In the genomic region with DNA sequence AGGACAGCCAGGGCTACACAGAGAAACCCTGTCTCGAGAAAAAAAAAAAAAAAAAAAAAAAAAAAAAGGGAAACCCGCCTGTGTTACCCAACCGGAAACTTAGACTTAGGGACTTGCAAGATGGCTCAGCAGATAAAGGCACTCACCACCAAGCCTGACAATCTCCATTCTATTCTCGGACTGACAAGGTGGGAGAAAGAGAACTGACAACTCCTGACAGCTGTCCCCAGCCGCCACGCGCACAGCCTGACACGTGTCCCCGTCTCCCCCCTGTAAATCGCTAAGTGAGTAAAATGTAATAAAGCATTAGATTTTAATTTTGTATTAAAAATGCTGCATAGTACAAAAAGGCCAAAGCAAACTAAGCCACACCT, we compare ENCODE assay signal across 17 mouse cellular contexts. TPM values are rescaled to one million over a fixed set of nuclear protein-coding genes. Genes with fewer than 3 reads are reported as not detected.
DNase-seq lines count a peak whose midpoint lies in the region; ATAC-seq and TF ChIP-seq lines count a peak whose summit lies in the region.
"Had no signal": no experiment of that assay in that cellular context is flagged by ENCODE, and none has a peak within 500 bp of the region (broad histone marks: within the 10 kb centered on the region; RNA-seq: fewer than 3 reads in every experiment).

No protein-coding gene starts in this region.

- no peaks in the 10 kb centered on the region for H3K9me3 ChIP-seq in liver, embryonic 14.5 days (ENCODE audit: control insufficient read depth, low read length)
- H3K9me3 ChIP-seq in forebrain, embryonic 13.5 days (replicated peaks) = no peaks in the 10 kb centered on the region
- H3K9me3 ChIP-seq: hindbrain, embryonic 13.5 days; limb, embryonic 13.5 days; neural tube, embryonic 13.5 days had no signal

- H3K4me2 ChIP-seq in liver, embryonic 14.5 days (ENCODE audit: low read depth) = peak overlapping the region; percentile 26; the same call in 1 of the 2 replicates
- H3K4me2 ChIP-seq in forebrain, embryonic 13.5 days = no peak overlapping the region
- H3K4me2 ChIP-seq: hindbrain, embryonic 13.5 days; limb, embryonic 13.5 days; neural tube, embryonic 13.5 days had no signal

- no peaks in the 10 kb centered on the region for H3K27me3 ChIP-seq in liver, embryonic 14.5 days (ENCODE audit: control insufficient read depth, insufficient read depth, low read length)
- H3K27me3 ChIP-seq in forebrain, embryonic 13.5 days = no peaks in the 10 kb centered on the region
- H3K27me3 ChIP-seq: hindbrain, embryonic 13.5 days; limb, embryonic 13.5 days; neural tube, embryonic 13.5 days had no signal

- TF ChIP-seq EP300 in liver, embryonic 14.5 days (IDR thresholded peaks at IDR 0.05; ENCODE audit: low read depth) = no peak

- H3K4me3 ChIP-seq in bone marrow macrophage, adult 2 months (ENCODE audit: insufficient read depth, low read length) = peak overlapping the region; percentile 46
- H3K4me3 ChIP-seq in liver, embryonic 14.5 days (ENCODE audit: insufficient read depth in 1 of 2, low read depth in 2 of 2, low read length in 2 of 2) = no peak overlapping the region
- no peak overlapping the region for H3K4me3 ChIP-seq in forebrain, embryonic 13.5 days
- H3K4me3 ChIP-seq: erythroblast, embryonic 14.5 days; gastrocnemius, adult 2 months; hindbrain, embryonic 13.5 days; limb, embryonic 13.5 days; neural tube, embryonic 13.5 days had no signal

- no peaks in the 10 kb centered on the region for H3K36me3 ChIP-seq in liver, embryonic 14.5 days (replicated peaks; ENCODE audit: control insufficient read depth, insufficient read depth, low read depth)
- no peaks in the 10 kb centered on the region for H3K36me3 ChIP-seq in forebrain, embryonic 13.5 days (ENCODE audit: poor library complexity, severe bottlenecking)
- H3K36me3 ChIP-seq: hindbrain, embryonic 13.5 days; limb, embryonic 13.5 days; neural tube, embryonic 13.5 days had no signal

- intact Hi-C loops in heart, postnatal 14 days (cut with DNase I) = no loop called here

- TF ChIP-seq CTCF in bone marrow macrophage, adult 2 months (IDR thresholded peaks at IDR 0.05; ENCODE audit: low read depth, low read length) = no peak
- no peak for TF ChIP-seq CTCF in liver, embryonic 14.5 days (IDR thresholded peaks at IDR 0.05; ENCODE audit: low read depth)

- H3K4me1 ChIP-seq in bone marrow macrophage, adult 2 months (ENCODE audit: control insufficient read depth, insufficient read depth, low read length) = peaks cover 29% of the 10 kb centered on the region
- H3K4me1 ChIP-seq in liver, embryonic 14.5 days (replicated peaks; ENCODE audit: control insufficient read depth in 2 of 2, insufficient read depth in 2 of 2, low read length in 1 of 2) = no peaks in the 10 kb centered on the region
- no peaks in the 10 kb centered on the region for H3K4me1 ChIP-seq in forebrain, embryonic 13.5 days
- H3K4me1 ChIP-seq: hindbrain, embryonic 13.5 days; neural tube, embryonic 13.5 days had no signal

- no peak; the same call in 1 of the 2 replicates for ATAC-seq in liver, embryonic 14.5 days (ENCODE audit: insufficient read depth)
- ATAC-seq in megakaryocyte-erythroid progenitor cell, adult 5-6 weeks (replicated peaks; ENCODE audit: low FRiP score, low TSS enrichment, poor library complexity, severe bottlenecking) = peak; percentile 83
- no peak for ATAC-seq in forebrain, embryonic 13.5 days
- ATAC-seq: forebrain, embryonic 16.5 days; intestine, postnatal 0 days had no signal

- peak overlapping the region; percentile 93 for H3K27ac ChIP-seq in bone marrow macrophage, adult 2 months (ENCODE audit: insufficient read depth, low read depth, low read length)
- no peak overlapping the region for H3K27ac ChIP-seq in liver, embryonic 14.5 days
- H3K27ac ChIP-seq in forebrain, embryonic 13.5 days = no peak overlapping the region
- H3K27ac ChIP-seq: gastrocnemius, adult 2 months; hindbrain, embryonic 13.5 days; limb, embryonic 13.5 days; neural tube, embryonic 13.5 days had no signal

- no peak overlapping the region for H3K9ac ChIP-seq in liver, embryonic 14.5 days (replicated peaks)
- no peak overlapping the region for H3K9ac ChIP-seq in forebrain, embryonic 13.5 days
- H3K9ac ChIP-seq: hindbrain, embryonic 13.5 days; limb, embryonic 13.5 days; neural tube, embryonic 13.5 days had no signal

- WGBS in liver, embryonic 14.5 days (ENCODE audit: insufficient replicate concordance) = 20% methylated on average over 10 of the region's 10 CpGs
- 88% methylated on average over 10 of the region's 10 CpGs for WGBS in forebrain, embryonic 13.5 days

- no peak for TF ChIP-seq POLR2A in bone marrow macrophage, adult 2 months (IDR thresholded peaks at IDR 0.05; ENCODE audit: borderline replicate concordance, low read depth, low read length)

- peak; percentile 91 for DNase-seq in heart, adult 11 months
- no peak for DNase-seq in heart, postnatal 14 days
- DNase-seq in liver, embryonic 14.5 days (ENCODE audit: low read depth in 3 of 3, low spot score in 3 of 3) = no peak
- no peak for DNase-seq in retina, embryonic 14.5 days (ENCODE audit: low spot score)
- no peak for DNase-seq in urinary bladder, adult 18-20 months (ENCODE audit: low spot score in 2 of 2)
- DNase-seq: cerebellum, postnatal 25 days; right cerebral cortex, postnatal 4 days had no signal

RNA-seq across cellular contexts. Expression of a gene that starts 16.0 kb away (rescaled TPM):
- total RNA-seq in heart, postnatal 14 days (2021) = 10 to 100 TPM; 34.1 to 44.0 TPM
- 19.2 and 19.9 TPM in 2 replicates for polyA plus RNA-seq in bone marrow macrophage, adult 2 months (2012; ENCODE audit: insufficient read depth, insufficient read length, missing spikeins)
- 3.5 and 5.8 TPM in 2 replicates for polyA plus RNA-seq in liver, embryonic 14.5 days (2012; rRNA removed)
- 8.2 and 8.6 TPM in 2 replicates for polyA plus RNA-seq in liver, embryonic 14.5 days (2014; fragmentation: Nextera tagmentation; extraction: Ambion mirVana)
- total RNA-seq in megakaryocyte-erythroid progenitor cell, adult 5-6 weeks (2014; fragmentation: Nextera tagmentation) = 0.44 and 6.0 TPM in 2 replicates
- 1.4 and 3.0 TPM in 2 replicates for total RNA-seq in megakaryocyte-erythroid progenitor cell, adult 5-6 weeks (2017)
- polyA plus RNA-seq in forebrain, embryonic 13.5 days (2015; fragmentation: Nextera tagmentation; extraction: Ambion mirVana) = 36.4 and 39.0 TPM in 2 replicates

RNA-seq across cellular contexts. Expression of a gene that starts 26.5 kb away (rescaled TPM):
- total RNA-seq in heart, postnatal 14 days (2021) = 100 to 1,000 TPM in 1 of 2 experiments, 10 to 100 TPM in 1; 96.1 to 120 TPM
- 53.1 and 57.5 TPM in 2 replicates for polyA plus RNA-seq in bone marrow macrophage, adult 2 months (2012; ENCODE audit: insufficient read depth, insufficient read length, missing spikeins)
- 28.8 and 31.4 TPM in 2 replicates for polyA plus RNA-seq in liver, embryonic 14.5 days (2012; rRNA removed)
- polyA plus RNA-seq in liver, embryonic 14.5 days (2014; fragmentation: Nextera tagmentation; extraction: Ambion mirVana) = 38.1 and 44.2 TPM in 2 replicates
- 7.1 and 10.1 TPM in 2 replicates for total RNA-seq in megakaryocyte-erythroid progenitor cell, adult 5-6 weeks (2014; fragmentation: Nextera tagmentation)
- total RNA-seq in megakaryocyte-erythroid progenitor cell, adult 5-6 weeks (2017) = 10.4 and 13.7 TPM in 2 replicates
- 14.0 and 16.7 TPM in 2 replicates for polyA plus RNA-seq in forebrain, embryonic 13.5 days (2015; fragmentation: Nextera tagmentation; extraction: Ambion mirVana)
